Mouse (Mus musculus) liver, embryonic 14.5 days (tissue): ENCODE data around the gene Slc43a1. TPM values are rescaled to one million over a fixed set of nuclear protein-coding genes. Genes with fewer than 3 reads are reported as not detected.

Source experiments
- ATAC-seq: fragments of 200-750 bp; cut with Nextera tagmentation; 2 replicates; pipeline ENCODE4 v1.8.0; 2017; ENCODE audit warnings: moderate number of reproducible peaks, mild to moderate bottlenecking, moderate library complexity; ENCODE audit not compliant: insufficient read depth
- DNase-seq, 3 experiments: peaks; one replicate each; pipeline ENCODE4 v3.0.0-alpha.2; 2012 to 2013; ENCODE audit warnings: low read depth in 3 of 3, low spot score in 3 of 3
- H3K27ac ChIP-seq: fragments of 300-500 bp; sonication (generic); 2 replicates; pipeline ENCODE4 v1.5.1; 2014; ENCODE audit warnings: moderate library complexity, mild to moderate bottlenecking, control low read depth, inconsistent platforms
- H3K27me3 ChIP-seq: fragments of 300-500 bp; sonication (generic); 2 replicates; pipeline ENCODE4 v1.6.1; 2014; ENCODE audit warnings: mild to moderate bottlenecking, low read length, moderate library complexity; ENCODE audit not compliant: control insufficient read depth, insufficient read depth
- H3K36me3 ChIP-seq: fragments of 300-500 bp; sonication (generic); replicated peaks from 2 replicates; pipeline ENCODE4 v1.6.1; 2014; ENCODE audit warnings: low read depth; ENCODE audit not compliant: control insufficient read depth, insufficient read depth
- H3K4me1 ChIP-seq, 2 experiments: fragments of 200-500 bp in 1 of 2; fragments of 300-500 bp in 1 of 2; sonication (generic) in 1 of 2; replicated peaks; 2 replicates each; pipeline ENCODE4 v1.6.1; 2012 to 2014; ENCODE audit warnings: antibody characterized with exemption in 1 of 2, inconsistent platforms in 1 of 2, low read length in 1 of 2; ENCODE audit not compliant: control insufficient read depth in 2 of 2, insufficient read depth in 2 of 2
- H3K4me2 ChIP-seq: fragments of 300-500 bp; sonication (generic); 2 replicates; pipeline ENCODE4 v1.6.1; 2014; ENCODE audit warnings: low read depth, mild to moderate bottlenecking, control low read depth, moderate library complexity
- H3K4me3 ChIP-seq, 2 experiments: fragments of 200-500 bp in 1 of 2; fragments of 300-500 bp in 1 of 2; sonication (generic) in 1 of 2; 2 replicates each; pipeline ENCODE4 v1.5.1; 2012 to 2014; ENCODE audit warnings: low read depth in 2 of 2, low read length in 2 of 2, mild to moderate bottlenecking in 2 of 2, control low read depth in 1 of 2, inconsistent platforms in 1 of 2, moderate library complexity in 1 of 2; ENCODE audit not compliant: insufficient read depth in 1 of 2
- H3K9ac ChIP-seq: fragments of 300-500 bp; sonication (generic); replicated peaks from 2 replicates; pipeline ENCODE4 v1.6.1; 2014; ENCODE audit warnings: mild to moderate bottlenecking, control low read depth, moderate library complexity
- H3K9me3 ChIP-seq: fragments of 300-500 bp; sonication (generic); 2 replicates; pipeline ENCODE4 v1.6.1; 2016; ENCODE audit warnings: low read length, mixed read lengths; ENCODE audit not compliant: control insufficient read depth
- CTCF ChIP-seq: IDR thresholded peaks from 2 replicates; pipeline ENCODE4 v1.5.1; 2016; ENCODE audit warnings: antibody characterized with exemption, low read depth, control low read depth
- EP300 ChIP-seq: IDR thresholded peaks from 2 replicates; pipeline ENCODE4 v1.6.1; 2016; ENCODE audit warnings: antibody characterized with exemption, low read depth
- WGBS: fragments of 180-500 bp; shearing (Covaris S2); extraction: QIAGEN DNeasy Blood & Tissue Kit; methylation state at CpG from one replicate; pipeline ENCODE4 v1.1.7; 2014; ENCODE audit not compliant: insufficient replicate concordance; 5-methylcytosine and 5-hydroxymethylcytosine counted together
- polyA plus RNA-seq, 2 experiments: library from polyadenylated mRNA; depleted of rRNA in 1 of 2; stranded (reverse) in 1 of 2; unstranded in 1 of 2; fragments of >200 nt; fragmentation: Nextera tagmentation in 1 of 2; extraction: Ambion mirVana in 1 of 2; gene quantifications; 2 replicates each; pipeline versions ENCODE4 v1.2.1 to v1.2.3; 2012 to 2014

The Slc43a1 gene
- polyA plus RNA-seq, 2 experiments = 144 to 174 TPM

- TF ChIP-seq CTCF = no peak
- TF ChIP-seq EP300 = no peak
- no peaks in the 10 kb centered on the region for H3K27me3 ChIP-seq
- ATAC-seq = no peak
- peak overlapping the region; percentile 86 for H3K9ac ChIP-seq
- no peak for DNase-seq
- H3K27ac ChIP-seq = peak overlapping the region; percentile 98
- H3K4me3 ChIP-seq = peak overlapping the region; percentile 88 to 97; a peak in 3 of 4 replicates
- H3K9me3 ChIP-seq = no peaks in the 10 kb centered on the region
- peaks cover 22% of the 10 kb centered on the region for H3K36me3 ChIP-seq
- H3K4me1 ChIP-seq = peaks cover 22 to 27% of the 10 kb centered on the region in 2 experiments
- WGBS = 31% methylated on average over 9 of the region's 9 CpGs
- H3K4me2 ChIP-seq = peak overlapping the region; percentile 99
These were observed 645 bp upstream of the Slc43a1 start for GRCm38 (mm10) chr2:84837817-84838592.

- H3K4me1 ChIP-seq = peaks cover 32 to 34% of the 10 kb centered on the region in 2 experiments
- peak overlapping the region; percentile 99 for H3K4me2 ChIP-seq
- TF ChIP-seq CTCF = no peak; the same call in 1 of the 2 replicates
- H3K36me3 ChIP-seq = peaks cover 35% of the 10 kb centered on the region
- DNase-seq (peak; percentile 68 to 71 (median 70)), ATAC-seq (peak; percentile 51)
- under 1% methylated on average over 47 of the region's 47 CpGs for WGBS
- H3K9ac ChIP-seq = peak overlapping the region; percentile 86
- peak overlapping the region; percentile 88 to 97 for H3K4me3 ChIP-seq
- peak overlapping the region; percentile 98 for H3K27ac ChIP-seq
- H3K27me3 ChIP-seq = no peaks in the 10 kb centered on the region
- H3K9me3 ChIP-seq = no peaks in the 10 kb centered on the region
These were observed 637 bp downstream of the Slc43a1 start for GRCm38 (mm10) chr2:84838993-84839980.

DNA sequence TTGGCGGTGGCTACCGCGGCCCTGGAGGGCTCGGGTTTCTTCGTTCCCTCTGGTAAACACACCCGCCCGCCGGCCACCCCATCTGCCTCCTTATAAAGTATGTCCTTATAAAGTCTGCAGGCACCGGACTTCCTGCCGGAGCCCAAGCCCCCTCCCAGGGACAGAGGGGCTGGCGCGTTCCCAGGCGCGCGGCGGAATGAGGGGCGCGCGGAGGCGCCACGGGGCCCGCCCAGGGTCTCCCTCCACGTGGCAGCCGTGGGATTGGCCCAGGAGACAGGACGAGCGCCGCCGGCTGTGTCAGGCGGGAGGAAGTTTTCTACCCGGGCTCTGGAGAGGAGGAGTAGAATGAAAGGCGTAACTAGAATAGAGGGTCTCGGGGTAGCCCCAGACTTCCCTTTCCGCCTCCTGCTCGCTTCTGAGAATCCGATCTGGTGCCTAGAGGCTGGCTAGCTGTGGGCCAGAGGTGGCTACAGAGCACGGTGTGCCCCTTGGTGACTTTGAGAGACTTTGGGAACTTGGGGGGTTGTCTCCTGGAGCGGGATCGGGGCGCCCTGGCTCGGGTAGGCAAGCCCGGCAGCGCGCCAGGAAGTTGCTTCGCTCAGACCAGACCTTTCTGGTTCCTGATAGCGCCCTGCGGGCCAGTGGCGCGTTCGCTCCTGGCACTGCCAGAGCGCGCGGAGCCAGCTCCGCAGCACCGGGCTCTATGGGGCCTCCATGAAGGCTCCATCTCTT is 1.5 kb downstream of the Slc43a1 start:
- under 1% methylated on average over 54 of the region's 54 CpGs for WGBS
- peak; percentile 51 for ATAC-seq
- H3K9ac ChIP-seq = peak overlapping the region; percentile 86
- H3K27me3 ChIP-seq = no peaks in the 10 kb centered on the region
- TF ChIP-seq EP300 (no peak), CTCF (0 out of 2 replicates have a peak, but pooled peaks have one; percentile 2)
- H3K4me2 ChIP-seq = peak overlapping the region; percentile 99
- H3K4me1 ChIP-seq = peaks cover 40 to 41% of the 10 kb centered on the region in 2 experiments
- H3K27ac ChIP-seq = peak overlapping the region; percentile 98
- H3K9me3 ChIP-seq = no peaks in the 10 kb centered on the region
- peak overlapping the region; percentile 88 to 97 for H3K4me3 ChIP-seq
- peaks cover 44% of the 10 kb centered on the region for H3K36me3 ChIP-seq
- DNase-seq = peak in 1 of 3 experiments; percentile 53

- Histone ChIP-seq H3K9me3 (no peaks in the 10 kb centered on the region), H3K36me3 (peaks cover 52% of the 10 kb centered on the region), H3K4me2 (peak overlapping the region; percentile 99), H3K4me3 (peak overlapping the region; percentile 88 to 97), H3K4me1 (peaks cover 41 to 46% of the 10 kb centered on the region in 2 experiments), H3K27me3 (no peaks in the 10 kb centered on the region), H3K27ac (peak overlapping the region; percentile 98), H3K9ac (peak overlapping the region; percentile 86)
- ATAC-seq (peak; percentile 7; the same call in 1 of the 2 replicates), DNase-seq (no peak)
- TF ChIP-seq EP300 (no peak), CTCF (no peak)
- WGBS = 2% methylated on average over 17 of the region's 17 CpGs
These were observed 2.3 kb downstream of the Slc43a1 start for GRCm38 (mm10) chr2:84840748-84841563.
